Mouse (Mus musculus) neural tube, embryonic 14.5 days (tissue): ENCODE data around the gene Gtf3c3. TPM values are rescaled to one million over a fixed set of nuclear protein-coding genes. Genes with fewer than 3 reads are reported as not detected.

Experiments
- polyA plus RNA-seq: library from polyadenylated mRNA; unstranded; fragments of >200 nt; fragmentation: Nextera tagmentation; extraction: Ambion mirVana; gene quantifications from 2 replicates; pipeline ENCODE4 v1.2.1, GENCODE M21; 2014

The Gtf3c3 gene
- polyA plus RNA-seq, 1 experiment from 2014 or later = 27.5 TPM

Other genes starting within 250 kb of the Gtf3c3 start
- gene Hecw2, start 243.8 kb downstream of the Gtf3c3 start, polyA plus RNA-seq = 7.8 and 10.0 TPM in 2 replicates
- 0.17 and 0.20 TPM in 2 replicates for gene Ccdc150, start 188.3 kb downstream of the Gtf3c3 start, polyA plus RNA-seq
- 33.7 and 55.3 TPM in 2 replicates for gene Pgap1, start 118.7 kb upstream of the Gtf3c3 start, polyA plus RNA-seq